Mouse (Mus musculus) hindbrain, embryonic 16.5 days (tissue): ENCODE results near the gene Tbc1d9b. TPM values are rescaled to one million over a fixed set of nuclear protein-coding genes. Genes with fewer than 3 reads are reported as not detected.
A peak's percentile ranks its signal among the peaks of the same experiment; 100 is the strongest.
"Not testable (repeated sequence)": the region's sequence is repeated elsewhere in the genome, so short reads cannot be mapped to it uniquely, and the experiment has no call there.

Experiments
- ATAC-seq: fragments of 200-750 bp; cut with Nextera tagmentation; 2 replicates; pipeline ENCODE4 v1.8.0; 2017; ENCODE audit warnings: moderate TSS enrichment, moderate library complexity
- H3K27ac ChIP-seq: fragments of 300-500 bp; sonication (generic); 2 replicates; pipeline ENCODE4 v1.5.1; 2014; ENCODE audit warnings: low read depth, mild to moderate bottlenecking, control low read depth, low read length, moderate library complexity
- H3K27me3 ChIP-seq: fragments of 300-500 bp; sonication (generic); replicated peaks from 2 replicates; pipeline ENCODE4 v1.6.1; 2014; ENCODE audit warnings: low read length; ENCODE audit not compliant: control insufficient read depth, insufficient read depth
- H3K36me3 ChIP-seq: fragments of 300-500 bp; sonication (generic); 2 replicates; pipeline ENCODE4 v1.6.1; 2014; ENCODE audit warnings: mild to moderate bottlenecking, low read length, moderate library complexity, mixed read lengths; ENCODE audit not compliant: control insufficient read depth, insufficient read depth
- H3K4me1 ChIP-seq: fragments of 300-500 bp; sonication (generic); 2 replicates; pipeline ENCODE4 v1.6.1; 2014; ENCODE audit warnings: low read depth, low read length; ENCODE audit not compliant: control insufficient read depth, insufficient read depth
- H3K4me2 ChIP-seq: fragments of 300-500 bp; sonication (generic); 2 replicates; pipeline ENCODE4 v1.6.1; 2014; ENCODE audit warnings: mild to moderate bottlenecking, low read length, control low read depth, moderate library complexity
- H3K4me3 ChIP-seq: fragments of 300-500 bp; sonication (generic); 2 replicates; pipeline ENCODE4 v1.5.1; 2014; ENCODE audit warnings: mild to moderate bottlenecking, low read length, control low read depth, moderate library complexity
- H3K9ac ChIP-seq: fragments of 300-500 bp; sonication (generic); 2 replicates; pipeline ENCODE4 v1.6.1; 2014; ENCODE audit warnings: low read depth, mild to moderate bottlenecking, control low read depth, low read length, moderate library complexity
- H3K9me3 ChIP-seq: fragments of 300-500 bp; sonication (generic); 2 replicates; pipeline ENCODE4 v1.6.1; 2014; ENCODE audit warnings: mild to moderate bottlenecking, low read length, moderate library complexity; ENCODE audit not compliant: control insufficient read depth
- WGBS: fragments of 180-500 bp; shearing (Covaris S2); extraction: QIAGEN DNeasy Blood & Tissue Kit; methylation state at CpG from one replicate; pipeline ENCODE4 v1.1.7; 2014; 5-methylcytosine and 5-hydroxymethylcytosine counted together
- polyA plus RNA-seq: library from polyadenylated mRNA; unstranded; fragments of >200 nt; fragmentation: Nextera tagmentation; extraction: Ambion mirVana; gene quantifications from 2 replicates; pipeline ENCODE4 v1.2.1, GENCODE M21; 2015

Gene Tbc1d9b
- polyA plus RNA-seq, 1 experiment from 2014 or later, result 36.0 TPM

DNA sequence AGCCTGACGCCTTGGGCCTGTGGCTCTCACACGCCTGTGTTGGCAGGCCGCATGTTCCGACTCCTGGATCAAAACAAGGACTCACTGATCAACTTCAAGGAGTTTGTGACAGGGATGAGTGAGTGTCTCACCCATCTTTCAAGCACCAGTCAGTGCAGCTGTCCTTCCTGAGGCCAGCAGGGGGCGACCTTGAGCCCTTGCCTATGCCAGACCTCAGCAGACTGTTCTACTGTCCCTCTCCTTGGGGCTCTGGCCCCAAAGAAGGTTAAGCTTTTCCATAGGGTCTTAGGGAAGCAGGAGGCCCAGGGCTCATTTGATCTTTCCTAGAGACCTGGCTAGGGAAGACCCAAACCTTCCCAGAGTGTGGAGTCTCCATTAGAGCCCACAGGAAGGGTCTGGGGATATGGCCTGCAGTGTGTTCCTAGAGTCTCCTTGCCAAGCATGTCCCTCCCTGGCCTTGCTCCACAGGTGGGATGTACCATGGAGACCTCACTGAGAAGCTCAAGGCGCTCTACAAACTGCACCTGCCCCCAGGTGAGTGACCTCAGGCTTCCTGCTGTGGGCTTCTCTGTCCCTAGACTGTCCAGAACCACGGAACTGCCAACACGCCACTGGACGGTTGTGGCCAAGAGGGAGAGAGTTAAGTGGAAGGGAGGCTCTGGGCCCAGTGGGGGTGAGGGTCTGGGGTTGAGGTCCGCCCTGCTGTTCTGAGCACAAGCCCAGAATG is 30.5 kb downstream of the Tbc1d9b start:
- Histone ChIP-seq H3K9me3 (no peaks in the 10 kb centered on the region), H3K9ac (no peak overlapping the region), H3K27ac (no peak overlapping the region), H3K36me3 (peaks cover 61% of the 10 kb centered on the region), H3K4me2 (no peak overlapping the region), H3K4me3 (no peak overlapping the region), H3K27me3 (no peaks in the 10 kb centered on the region), H3K4me1 (no peaks in the 10 kb centered on the region)
- WGBS, result 65% methylated on average over 10 of the region's 10 CpGs
- 0 out of 2 replicates have a peak, but pooled peaks have one; percentile 26 for ATAC-seq

DNA sequence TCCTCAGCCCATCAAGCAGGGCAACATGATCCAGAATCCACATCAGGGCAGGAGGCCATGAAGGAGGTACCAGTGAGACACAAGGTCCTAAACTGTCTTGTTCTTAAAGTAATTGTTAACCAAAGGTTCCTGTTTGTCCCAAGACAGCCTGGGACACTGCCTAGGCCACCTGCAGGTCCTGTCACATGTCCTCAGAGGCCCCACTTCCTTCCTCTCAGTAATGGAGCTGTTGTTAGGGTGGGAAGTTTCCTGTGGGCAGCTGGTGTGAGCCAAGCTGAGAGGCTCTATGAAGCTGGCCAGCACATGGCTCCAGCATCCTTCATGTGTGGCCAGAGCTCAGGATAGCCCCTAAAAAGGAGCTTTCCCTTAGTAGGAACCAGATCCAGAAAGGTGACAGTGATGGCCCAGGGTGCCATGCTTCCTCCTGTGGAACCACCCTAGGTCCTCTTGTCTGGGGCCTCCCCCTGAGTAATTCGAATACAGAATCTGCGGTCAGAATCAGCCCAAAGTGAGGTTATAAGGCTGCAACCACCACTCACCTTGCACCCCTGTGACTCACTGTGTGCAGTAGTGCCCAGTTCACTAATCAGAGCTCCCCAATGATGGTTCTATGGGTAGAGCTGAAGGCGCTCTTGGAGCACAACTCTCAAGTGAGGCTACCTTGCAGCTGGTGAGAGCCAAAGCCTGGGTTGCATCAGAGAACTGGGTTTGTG is 31.3 kb downstream of the Tbc1d9b start:
- H3K36me3 ChIP-seq, result peaks cover 54% of the 10 kb centered on the region
- WGBS, result 96% methylated on average over 3 of the region's 3 CpGs
- no peak overlapping the region for H3K4me3 ChIP-seq
- H3K4me1 ChIP-seq, result no peaks in the 10 kb centered on the region
- ATAC-seq, result no peak
- H3K9ac ChIP-seq, result no peak overlapping the region
- H3K9me3 ChIP-seq, result no peaks in the 10 kb centered on the region
- H3K27me3 ChIP-seq, result no peaks in the 10 kb centered on the region
- H3K4me2 ChIP-seq, result no peak overlapping the region
- no peak overlapping the region for H3K27ac ChIP-seq

DNA sequence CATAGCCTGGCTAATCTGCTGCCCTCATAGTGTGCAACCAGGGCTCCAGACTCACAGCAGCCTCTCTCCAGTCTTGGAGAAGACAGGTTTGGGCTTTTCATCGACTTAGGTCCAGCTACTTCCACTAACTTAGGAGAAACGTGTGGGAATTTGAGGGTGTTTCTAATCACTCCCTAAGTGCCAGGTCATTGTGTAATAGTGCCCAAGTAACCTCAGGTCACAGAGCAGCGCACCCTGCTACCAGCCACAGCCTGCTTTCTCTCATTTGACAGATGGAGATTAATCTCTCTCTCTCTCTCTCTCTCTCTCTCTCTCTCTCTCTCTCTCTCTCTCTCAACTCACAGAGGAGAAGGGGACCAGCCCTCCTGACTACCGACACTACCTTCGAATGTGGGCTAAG is 37.2 kb downstream of the Tbc1d9b start:
- Histone ChIP-seq H3K4me3 (no peak overlapping the region), H3K9ac (no peak overlapping the region), H3K27me3 (no peaks in the 10 kb centered on the region), H3K9me3 (no peaks in the 10 kb centered on the region), H3K27ac (no peak overlapping the region), H3K36me3 (peaks cover 50% of the 10 kb centered on the region), H3K4me2 (no peak overlapping the region), H3K4me1 (no peaks in the 10 kb centered on the region)
- ATAC-seq, result no peak
- WGBS, result 80% methylated on average over 5 of the region's 5 CpGs

DNA sequence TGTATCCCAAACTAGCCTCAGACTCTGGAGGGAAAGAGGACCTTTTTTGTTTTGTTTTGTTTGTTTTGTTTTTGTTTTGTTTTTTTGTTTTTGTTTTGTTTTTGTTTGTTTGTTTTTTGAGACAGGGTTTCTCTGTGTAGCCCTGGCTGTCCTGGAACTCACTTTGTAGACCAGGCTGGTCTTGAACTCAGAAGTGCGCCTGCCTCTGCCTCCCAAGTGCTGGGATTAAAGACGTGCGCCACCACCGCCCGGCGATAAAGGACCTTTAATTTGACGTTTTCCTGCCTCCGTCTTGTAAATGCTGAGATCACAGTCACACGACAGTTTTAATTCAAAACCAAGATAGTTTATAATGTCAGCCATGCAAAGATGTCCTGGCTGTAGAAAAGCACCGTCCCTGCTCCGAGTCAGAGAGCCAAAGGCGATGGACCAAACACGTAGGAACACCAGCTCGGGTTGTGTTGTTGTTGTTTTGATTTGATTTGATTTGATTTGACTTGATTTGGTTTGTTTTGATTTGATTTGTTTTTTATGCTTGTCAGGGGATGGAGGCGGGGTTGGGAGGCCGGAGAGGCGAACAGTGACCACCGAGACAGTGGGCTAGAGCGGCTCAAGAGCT is 43.0 kb downstream of the Tbc1d9b start, which contains the start of gene Mrnip:
TSS of gene Mrnip (plus strand) at position 334 of the 619 bp plus-strand sequence.
- H3K36me3 ChIP-seq, result peaks cover 26% of the 10 kb centered on the region
- 5% methylated on average over 19 of the region's 19 CpGs for WGBS
- H3K4me2 ChIP-seq, result peak within 1 kb of the TSS; percentile 67
- H3K27ac ChIP-seq, result peak within 1 kb of the TSS; percentile 88
- ATAC-seq, result peak; percentile 70
- peak within 1 kb of the TSS; percentile 56 for H3K4me3 ChIP-seq
- H3K4me1 ChIP-seq, H3K27me3 ChIP-seq, H3K9me3 ChIP-seq: not testable (repeated sequence)
- H3K9ac ChIP-seq, result peak within 1 kb of the TSS; percentile 79

DNA sequence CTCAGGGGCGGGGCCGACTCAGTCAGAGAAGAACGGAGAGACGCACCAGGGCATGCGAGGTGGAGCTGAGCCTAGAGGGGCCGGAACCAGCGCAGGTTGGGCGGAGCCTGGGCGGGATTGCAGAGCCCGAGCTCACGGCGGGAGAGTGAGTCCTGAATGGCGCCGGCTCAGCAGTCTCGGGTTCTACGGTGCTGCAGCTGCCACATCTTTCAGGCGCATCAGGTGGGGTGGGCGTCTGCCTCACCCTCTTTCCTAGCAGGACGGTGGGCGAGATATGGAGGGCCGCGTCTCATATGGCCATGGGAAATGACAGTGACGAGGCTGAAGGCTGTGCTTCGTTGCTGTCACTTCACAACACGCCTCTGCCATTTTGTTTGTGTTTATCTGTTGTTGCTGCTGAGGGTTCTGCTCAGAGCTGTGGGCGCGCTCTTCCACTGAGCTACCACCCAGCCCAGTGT is 43.6 kb downstream of the Tbc1d9b start:
- Histone ChIP-seq H3K4me2 (peak overlapping the region; percentile 67), H3K27ac (peak overlapping the region; percentile 88), H3K4me3 (peak overlapping the region; percentile 56), H3K36me3 (peaks cover 25% of the 10 kb centered on the region), H3K4me1 (peaks cover 9% of the 10 kb centered on the region), H3K27me3 (no peaks in the 10 kb centered on the region), H3K9me3 (no peaks in the 10 kb centered on the region), H3K9ac (peak overlapping the region; percentile 79)
- WGBS, result under 1% methylated on average over 24 of the region's 27 CpGs
- ATAC-seq, result peak; percentile 100

DNA sequence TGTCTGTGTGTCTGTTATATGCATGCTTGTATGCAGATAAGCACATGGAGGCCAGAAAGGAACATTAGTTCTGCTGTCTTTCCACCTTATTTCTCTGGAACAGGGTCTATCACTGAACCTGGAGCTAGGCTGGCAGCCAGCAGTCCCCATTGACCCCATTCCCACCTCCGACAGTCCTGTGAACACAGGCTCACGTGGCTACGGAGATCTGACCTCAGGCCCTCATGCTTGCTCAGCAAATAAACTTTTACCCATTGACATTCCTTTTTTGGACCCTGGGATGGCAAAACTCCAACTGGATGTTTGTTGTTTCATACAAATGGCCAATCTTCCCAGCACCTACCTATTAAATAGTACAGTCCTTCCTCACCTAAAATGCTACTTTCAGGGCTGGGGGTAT is 45.2 kb downstream of the Tbc1d9b start:
- WGBS, result 91% methylated on average over 3 of the region's 3 CpGs
- peaks cover 13% of the 10 kb centered on the region for H3K36me3 ChIP-seq
- no peak overlapping the region for H3K4me3 ChIP-seq
- peaks cover 9% of the 10 kb centered on the region for H3K4me1 ChIP-seq
- no peaks in the 10 kb centered on the region for H3K27me3 ChIP-seq
- ATAC-seq, result no peak
- no peak overlapping the region; the same call in 1 of the 2 replicates for H3K4me2 ChIP-seq
- H3K9ac ChIP-seq, result no peak overlapping the region
- no peaks in the 10 kb centered on the region for H3K9me3 ChIP-seq
- no peak overlapping the region for H3K27ac ChIP-seq

DNA sequence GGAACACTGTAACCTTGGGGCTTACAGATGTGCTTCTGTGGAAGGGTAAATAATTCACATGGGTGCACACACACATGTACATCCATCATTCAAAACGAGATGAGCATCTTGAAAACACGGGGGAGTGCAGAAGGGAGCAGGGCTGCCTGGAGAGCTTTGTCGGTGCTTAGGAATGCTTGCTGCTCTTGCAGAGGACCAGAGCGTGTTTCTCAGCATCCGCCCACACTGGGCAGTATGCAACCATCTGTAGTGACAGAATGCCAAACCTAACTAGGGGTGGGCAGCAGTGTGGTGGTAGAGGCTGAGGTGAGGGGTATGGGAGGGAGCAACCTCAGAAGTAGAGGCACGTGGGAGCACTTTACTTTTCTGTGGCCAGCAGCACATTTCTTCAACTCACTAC is 45.9 kb downstream of the Tbc1d9b start:
- Histone ChIP-seq H3K4me2 (no peak overlapping the region), H3K27me3 (no peaks in the 10 kb centered on the region), H3K27ac (no peak overlapping the region), H3K4me3 (no peak overlapping the region), H3K9me3 (no peaks in the 10 kb centered on the region), H3K9ac (no peak overlapping the region), H3K4me1 (peaks cover 9% of the 10 kb centered on the region), H3K36me3 (peaks cover 9% of the 10 kb centered on the region)
- no peak for ATAC-seq
- WGBS, result 76% methylated on average over 6 of the region's 6 CpGs

DNA sequence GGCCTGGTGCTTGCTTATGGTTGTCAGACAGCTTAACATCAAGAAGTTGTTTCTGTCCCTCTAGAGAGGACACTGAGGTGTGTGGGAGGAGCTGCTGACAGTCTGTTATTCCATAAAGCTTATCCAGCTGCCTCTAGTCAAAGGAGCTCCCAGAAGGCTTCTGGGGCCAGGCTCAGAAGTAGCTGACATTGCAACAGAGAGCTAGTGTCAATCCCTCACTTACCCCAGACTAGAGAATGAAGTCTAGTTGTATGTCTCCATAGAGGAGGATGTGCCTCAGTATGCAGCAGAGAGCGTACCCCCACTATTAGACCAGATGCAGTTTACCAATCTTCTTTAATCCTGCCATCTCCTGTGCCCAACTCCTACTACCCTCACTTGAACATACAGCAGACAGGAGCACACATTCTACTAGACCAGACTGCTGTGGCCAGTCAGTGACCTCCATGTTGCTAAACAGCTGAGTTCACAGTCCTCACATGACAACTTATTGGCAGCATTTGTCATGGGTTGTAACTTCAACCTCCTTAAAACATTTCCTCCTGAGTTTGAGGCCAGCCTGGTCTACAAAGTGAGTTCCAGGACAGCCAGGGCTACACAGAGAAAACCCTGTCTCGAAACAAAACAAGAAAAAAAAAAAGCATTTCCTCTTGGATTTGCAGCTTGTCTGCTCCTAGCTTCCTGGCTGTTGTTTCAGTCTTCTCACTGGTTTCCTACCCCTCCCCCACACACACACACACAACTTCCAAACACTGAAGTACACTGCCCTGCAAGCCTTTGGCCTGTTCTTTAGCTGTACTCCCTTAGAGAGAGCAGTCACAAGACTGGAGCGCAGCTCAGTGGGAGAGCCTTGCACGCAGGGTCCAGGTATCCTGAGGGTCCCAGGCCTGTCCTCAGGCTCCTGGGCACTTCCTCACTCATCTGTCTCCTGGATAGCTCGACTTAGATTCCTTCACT is 47.6 kb downstream of the Tbc1d9b start:
- no peaks in the 10 kb centered on the region for H3K27me3 ChIP-seq
- H3K4me3 ChIP-seq, result no peak overlapping the region
- peaks cover 14% of the 10 kb centered on the region for H3K36me3 ChIP-seq
- H3K9ac ChIP-seq, result no peak overlapping the region
- WGBS, result 86% methylated on average over 5 of the region's 5 CpGs
- H3K4me1 ChIP-seq, result peaks cover 9% of the 10 kb centered on the region
- no peak for ATAC-seq
- H3K4me2 ChIP-seq, result no peak overlapping the region
- H3K9me3 ChIP-seq, result no peaks in the 10 kb centered on the region
- H3K27ac ChIP-seq, result no peak overlapping the region
